Mouse (Mus musculus): ENCODE data around the gene Shmt2.

The Shmt2 gene

DNA sequence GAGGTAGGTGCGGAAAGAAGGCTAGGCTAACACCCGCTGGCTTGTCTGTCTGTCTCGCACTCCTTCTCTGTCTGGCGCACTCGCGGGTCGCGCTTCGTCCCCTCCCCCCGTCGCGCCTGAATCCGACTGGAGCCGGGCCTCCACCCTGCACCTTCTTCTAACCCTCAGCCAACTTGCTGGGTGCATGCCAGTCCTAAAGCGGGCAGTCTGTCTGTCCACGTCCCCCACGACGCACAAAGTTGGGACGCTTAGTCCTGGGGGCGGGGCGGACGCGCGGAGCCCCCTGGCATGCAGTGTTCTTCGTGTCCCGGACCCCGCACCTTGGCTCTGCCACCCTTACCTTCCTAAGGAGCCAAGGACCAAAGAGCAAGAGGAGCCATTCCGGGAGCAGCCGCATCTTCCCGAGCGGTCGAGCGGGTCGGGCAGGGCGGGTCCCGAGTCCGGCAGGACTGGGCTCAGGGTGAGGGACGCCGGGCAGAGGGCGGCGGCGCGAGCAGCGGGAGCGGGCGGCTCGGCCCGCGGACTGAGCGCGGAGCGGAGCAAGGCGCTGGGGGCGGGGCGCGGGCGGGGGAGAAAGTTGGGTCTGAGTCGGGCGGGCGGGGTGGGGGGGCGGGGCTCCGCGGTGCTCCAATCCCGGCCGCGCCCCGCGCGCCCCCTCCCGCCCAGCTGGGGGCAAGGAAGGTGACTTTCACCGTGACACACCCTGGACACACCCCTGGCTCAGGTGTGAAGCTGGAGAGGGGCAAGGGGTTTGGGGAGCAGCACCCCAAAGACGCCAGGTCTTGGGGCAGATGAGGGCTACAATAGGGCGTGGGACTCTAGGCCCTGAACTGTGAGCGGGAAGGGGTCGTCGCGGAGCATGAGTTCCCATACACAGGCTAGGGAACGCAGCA, 12.0 kb upstream of the Shmt2 start, which contains the start of gene Nxph4:
TSS of gene Nxph4 (minus strand) at position 524 of the 893 bp plus-strand sequence.
- DNase-seq (ENCODE audit: low read depth in 2 of 2, low spot score in 2 of 2): no peak

DNA sequence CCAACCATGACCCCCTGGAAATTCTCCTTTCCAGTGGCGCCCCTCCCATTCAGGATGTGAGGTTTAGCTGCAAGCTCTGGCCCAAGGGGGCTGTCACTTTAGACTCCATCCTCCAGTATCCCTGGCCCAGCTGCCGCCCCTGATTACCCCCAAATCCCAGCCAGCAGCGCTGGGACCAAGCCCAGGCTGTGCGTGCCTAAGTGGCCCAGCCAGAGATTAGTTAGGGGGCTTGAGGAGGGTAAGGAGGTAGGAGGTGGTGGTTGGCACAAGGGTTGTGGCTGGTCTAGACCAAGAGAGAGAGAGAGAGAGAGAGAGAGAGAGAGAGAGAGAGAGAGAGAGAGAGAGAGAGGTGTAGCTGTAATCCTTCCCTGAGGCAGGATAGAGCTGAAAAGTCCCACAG, 9.3 kb upstream of the Shmt2 start:
- no peak for DNase-seq (ENCODE audit: low read depth in 2 of 2, low spot score in 2 of 2)

DNA sequence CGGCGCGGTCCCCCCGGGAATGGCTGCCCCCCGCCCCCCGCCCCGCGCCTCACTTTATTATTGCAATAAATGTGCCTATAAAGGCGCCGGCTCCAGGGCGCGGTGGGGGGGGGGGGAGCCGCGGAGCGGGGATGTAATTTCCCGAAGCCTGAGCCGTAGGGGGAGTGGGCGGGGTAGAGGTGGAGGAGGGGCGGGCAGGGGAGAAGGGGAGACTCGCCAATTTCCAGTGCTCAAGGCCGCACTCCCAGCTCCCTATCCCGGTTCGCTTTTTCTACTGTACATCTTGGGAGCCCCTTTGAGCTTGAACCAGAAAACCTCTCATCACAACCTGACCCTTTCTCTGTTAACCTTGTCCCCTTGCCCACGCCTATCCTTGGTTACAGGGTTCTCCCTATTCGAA, 8.7 kb upstream of the Shmt2 start:
- DNase-seq (ENCODE audit: low read depth in 2 of 2, low spot score in 2 of 2): no peak

- DNase-seq (ENCODE audit: low read depth in 2 of 2, low spot score in 2 of 2): no peak
These were observed 5.2 kb upstream of the Shmt2 start for GRCm38 (mm10) chr10:127527481-127527880.

- DNase-seq (ENCODE audit: low read depth in 2 of 2, low spot score in 2 of 2): no peak
These were observed 4.4 kb upstream of the Shmt2 start for GRCm38 (mm10) chr10:127526681-127527080.

- peak in 1 of 2 experiments; percentile 30 for DNase-seq (ENCODE audit: low read depth in 2 of 2, low spot score in 2 of 2)
These were observed 3.8 kb upstream of the Shmt2 start for GRCm38 (mm10) chr10:127526048-127526447.

DNA sequence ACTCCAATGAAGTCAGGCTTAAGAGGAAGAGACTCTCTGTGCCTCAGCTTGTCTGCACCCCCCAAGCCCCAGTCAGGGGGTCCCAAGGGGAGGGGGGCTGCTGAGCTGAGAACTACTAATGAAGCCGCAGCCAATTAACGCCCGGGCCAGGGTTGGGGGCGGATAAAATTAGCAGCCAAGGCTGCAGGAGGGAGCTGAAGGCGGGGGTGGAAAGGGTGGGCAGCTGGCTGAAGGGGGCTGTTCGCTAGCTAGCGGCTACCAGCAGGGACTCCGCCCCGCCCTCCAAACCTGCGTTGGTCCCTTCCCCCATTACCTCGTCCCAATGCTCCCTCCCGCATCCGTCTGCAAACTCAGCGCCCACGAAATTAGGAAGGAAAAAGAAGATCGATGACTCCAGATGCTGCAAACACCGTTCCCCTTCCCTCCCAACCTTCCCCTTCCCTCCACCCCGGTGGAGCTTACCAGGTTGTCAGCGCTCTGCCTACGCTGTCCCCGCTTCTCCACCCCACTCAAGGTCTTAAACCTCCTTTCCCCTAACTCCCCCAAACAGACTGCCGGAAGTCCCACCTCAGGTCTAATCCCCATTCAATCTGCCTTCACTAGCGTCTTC, 2.5 kb upstream of the Shmt2 start:
- no peak for DNase-seq (ENCODE audit: low read depth in 2 of 2, low spot score in 2 of 2)

DNA sequence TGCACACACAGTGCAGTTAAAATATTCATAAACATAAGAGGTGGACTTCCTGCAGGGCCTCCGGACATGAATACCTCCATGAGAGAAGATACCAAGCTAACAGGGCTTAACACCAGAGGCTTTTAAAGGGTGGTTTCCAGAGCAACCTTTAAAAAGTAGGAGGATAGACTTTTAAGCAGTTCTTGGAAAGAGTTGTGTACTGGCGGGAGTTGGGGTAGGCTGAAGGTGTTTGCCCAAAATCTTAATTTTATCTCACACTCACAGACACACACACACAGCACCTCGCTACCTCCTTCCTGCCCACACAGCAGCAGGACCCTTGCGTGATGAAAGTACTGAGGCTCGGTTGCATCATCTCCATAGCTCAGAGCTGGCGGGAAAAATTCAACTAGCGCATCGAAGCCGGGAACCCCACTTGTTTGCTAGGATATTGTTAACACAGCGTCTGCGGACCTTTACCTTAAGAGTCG, 598 bp downstream of the Shmt2 start:
- no peak for DNase-seq (ENCODE audit: low read depth in 2 of 2, low spot score in 2 of 2)

GRCm38 (mm10) chr10:127520714-127521357, 1.4 kb downstream of the Shmt2 start:
- DNase-seq (ENCODE audit: low read depth in 2 of 2, low spot score in 2 of 2): no peak

DNA sequence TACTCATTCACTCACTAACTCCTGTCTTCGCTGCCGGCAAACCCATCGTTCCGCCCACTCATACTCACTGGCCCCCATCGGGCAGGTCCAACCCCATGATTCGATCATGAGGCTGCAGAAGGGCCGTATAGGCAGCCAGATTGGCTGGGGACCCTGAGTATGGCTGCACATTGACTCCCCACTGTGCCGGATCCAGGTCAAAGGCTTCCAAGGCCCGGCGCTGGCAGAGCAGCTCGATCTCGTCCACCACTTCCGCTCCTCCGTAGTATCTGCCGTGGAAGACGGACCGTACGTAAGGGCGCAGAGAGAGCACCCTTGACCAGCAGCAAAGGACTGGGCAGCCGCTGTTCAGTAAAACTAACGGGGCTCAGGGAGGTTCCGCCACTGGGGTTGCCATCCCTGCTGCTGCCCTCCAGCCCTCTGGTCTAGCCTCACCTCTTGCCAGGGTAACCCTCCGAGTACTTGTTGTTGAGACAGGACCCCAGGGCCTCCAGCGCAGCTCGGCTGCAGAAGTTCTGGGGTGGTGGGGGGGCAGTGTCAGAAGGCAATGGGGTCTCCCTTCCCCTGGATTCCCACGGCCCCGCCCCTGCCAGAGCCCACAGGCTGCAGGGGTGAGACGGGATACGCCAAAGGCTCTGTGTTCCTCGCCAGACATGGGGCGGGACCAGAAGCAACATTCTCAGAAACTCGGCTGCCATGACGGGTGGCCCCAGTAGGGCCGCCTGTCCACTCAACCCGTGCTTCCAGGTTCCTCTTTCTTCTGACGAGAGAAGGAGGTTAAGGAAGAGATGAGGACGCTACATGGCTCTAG, 2.1 kb downstream of the Shmt2 start:
- DNase-seq (ENCODE audit: low read depth in 2 of 2, low spot score in 2 of 2): no peak

DNA sequence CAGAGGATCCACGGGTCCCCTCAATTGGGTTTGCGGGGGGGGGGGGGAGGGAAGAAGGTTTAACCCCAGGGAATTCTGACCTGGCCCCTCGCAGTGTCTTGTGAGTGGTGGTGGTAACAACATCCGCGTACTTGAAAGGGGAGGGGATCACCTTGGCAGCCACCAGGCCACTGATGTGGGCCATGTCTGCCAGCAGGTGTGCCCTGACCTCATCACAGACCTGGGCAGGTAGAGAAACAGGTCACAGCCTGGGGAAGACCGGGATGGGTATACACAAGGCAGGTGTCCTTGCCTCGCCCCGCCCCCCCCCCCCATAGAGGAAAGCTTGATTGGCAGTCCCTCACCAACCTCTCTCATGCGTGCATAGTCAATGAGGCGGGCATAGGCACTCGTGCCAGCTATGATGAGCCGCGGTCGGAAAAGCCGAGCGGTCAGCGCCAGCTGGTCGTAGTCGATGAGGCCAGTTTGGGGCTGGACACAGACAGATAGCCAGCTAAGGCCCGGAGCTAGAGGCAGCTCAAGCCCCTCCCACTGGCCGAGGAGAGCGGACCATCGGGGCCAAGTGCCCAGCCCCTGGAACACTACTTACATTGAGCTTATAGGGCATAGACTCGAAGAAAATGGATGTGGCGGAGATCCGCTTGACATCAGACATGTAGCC, 3.1 kb downstream of the Shmt2 start:
- DNase-seq (ENCODE audit: low read depth in 2 of 2, low spot score in 2 of 2): no peak

GRCm38 (mm10) chr10:127517941-127518340, 4.3 kb downstream of the Shmt2 start:
- DNase-seq (ENCODE audit: low read depth in 2 of 2, low spot score in 2 of 2): no peak

DNA sequence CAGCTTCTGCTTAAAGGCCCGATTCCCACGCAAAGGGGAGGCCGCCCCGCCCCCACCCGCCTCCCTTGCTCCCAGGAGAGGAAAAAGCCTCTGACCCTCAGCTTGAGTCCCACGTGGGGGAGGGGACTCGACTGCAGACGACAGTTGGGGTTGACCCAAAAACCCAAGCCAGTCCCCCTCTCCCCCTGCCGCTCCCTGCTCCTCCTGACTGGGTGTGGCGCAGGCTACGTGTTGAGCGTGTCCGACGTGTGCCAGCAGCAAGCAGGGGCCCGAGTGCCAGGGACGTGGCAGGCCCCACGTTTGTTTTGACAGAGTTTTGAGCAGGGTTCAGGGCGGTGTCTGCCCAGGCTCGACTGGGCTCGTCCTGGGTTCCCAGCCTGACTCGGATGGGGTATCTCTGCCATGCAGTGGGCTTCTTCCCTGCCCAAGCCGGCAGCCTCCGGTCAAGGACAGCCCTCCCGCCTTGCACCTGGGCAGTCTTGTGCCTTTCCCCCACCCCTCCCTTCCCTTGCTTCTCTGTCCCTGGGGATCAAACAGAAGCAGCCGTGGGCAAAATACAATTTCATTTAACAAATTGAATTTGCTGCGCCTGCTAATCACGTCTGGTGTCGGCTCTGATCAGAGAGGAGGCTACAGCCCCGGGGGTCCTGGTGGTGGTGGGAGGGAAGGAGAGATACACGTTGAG, 5.5 kb downstream of the Shmt2 start:
- DNase-seq (ENCODE audit: low read depth in 2 of 2, low spot score in 2 of 2): no peak

GRCm38 (mm10) chr10:127515983-127516459, 6.2 kb downstream of the Shmt2 start:
- no peak for DNase-seq (ENCODE audit: low read depth in 2 of 2, low spot score in 2 of 2)

DNA sequence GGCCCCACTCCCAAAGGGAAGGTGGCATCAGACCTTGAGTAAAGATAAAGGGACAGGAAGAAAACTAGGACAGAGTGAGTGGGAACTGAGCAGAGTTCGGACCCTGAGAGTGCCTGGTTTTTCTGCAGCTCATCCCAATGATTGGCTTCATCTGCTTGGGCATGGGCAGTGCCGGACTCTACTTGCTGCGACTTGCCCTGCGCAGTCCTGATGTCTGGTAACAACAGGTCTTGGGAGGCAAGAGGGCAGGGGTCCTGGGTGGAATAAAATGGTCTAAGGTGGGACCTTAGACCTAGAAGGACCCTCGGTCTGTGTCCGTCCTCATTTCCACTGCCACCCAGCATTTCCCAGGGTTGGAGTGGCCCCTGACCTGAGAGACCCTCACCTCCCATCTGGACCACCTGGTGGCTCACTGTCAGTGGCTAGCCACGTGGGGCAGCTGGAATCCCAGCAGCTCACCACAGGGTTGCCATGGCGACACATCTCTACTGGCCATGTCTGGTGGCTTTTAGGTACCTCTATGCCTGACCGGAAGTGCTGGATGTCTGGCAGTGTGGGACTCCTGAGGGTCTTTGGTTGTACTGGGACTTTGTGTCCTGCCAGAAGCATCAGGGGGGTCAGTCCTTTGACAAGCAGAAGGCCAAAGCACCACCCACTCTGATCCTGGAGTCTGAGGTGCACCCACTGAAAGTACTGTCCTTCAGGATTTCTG, 6.8 kb downstream of the Shmt2 start:
- no peak for DNase-seq (ENCODE audit: low read depth in 2 of 2, low spot score in 2 of 2)

DNA sequence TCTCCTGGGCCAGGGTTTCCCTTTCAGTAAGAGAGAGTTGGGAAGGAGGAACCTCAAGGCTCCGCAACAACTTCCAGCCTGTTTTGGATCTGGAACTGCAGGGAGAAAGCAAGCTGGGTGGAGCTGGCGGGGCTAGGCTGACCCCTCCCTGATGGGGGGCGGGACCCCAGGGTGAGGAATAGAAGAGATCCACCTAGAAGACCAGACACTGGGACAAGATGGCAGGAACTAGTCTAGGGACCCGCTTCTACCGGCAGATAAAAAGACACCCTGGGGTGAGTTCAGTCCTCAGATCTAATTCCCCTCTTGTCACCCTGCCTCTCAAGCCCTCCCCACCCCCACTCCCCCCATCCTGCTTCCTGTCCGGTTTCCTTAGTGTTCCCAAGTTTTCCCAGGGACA, 7.5 kb downstream of the Shmt2 start, which contains the start of gene Ndufa4l2:
TSS of gene Ndufa4l2 (plus strand) at position 204 of the 400 bp plus-strand sequence.
- no peak for DNase-seq (ENCODE audit: low read depth in 2 of 2, low spot score in 2 of 2)

DNA sequence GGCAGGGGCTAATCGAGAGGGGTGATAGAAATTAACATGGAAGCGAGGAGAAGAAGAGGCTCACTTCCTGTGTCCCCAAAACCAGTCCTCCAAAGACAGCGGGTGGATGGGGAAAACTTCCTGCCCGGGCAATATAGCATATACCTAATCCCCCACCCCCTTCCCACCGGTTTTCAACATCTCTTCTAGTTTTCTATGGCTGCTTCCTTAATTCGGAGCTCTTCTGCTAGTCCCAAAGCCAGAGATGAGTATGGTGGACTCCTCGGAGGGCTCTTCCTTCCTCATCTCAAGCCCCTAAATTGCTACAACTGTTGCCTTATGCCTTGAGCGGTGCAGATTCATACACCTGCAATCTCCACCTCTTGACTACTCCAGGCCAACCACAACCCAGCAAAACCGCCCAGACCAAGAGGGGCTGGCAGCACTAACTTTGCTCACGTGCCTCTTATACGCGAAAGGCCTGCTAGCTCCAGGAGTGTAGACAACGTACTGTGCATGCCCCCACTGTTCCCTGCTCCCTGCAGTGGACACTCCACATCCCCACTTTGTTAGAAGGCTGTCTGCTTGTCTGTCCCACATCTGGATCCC, 8.0 kb downstream of the Shmt2 start:
- DNase-seq (ENCODE audit: low read depth in 2 of 2, low spot score in 2 of 2): no peak

GRCm38 (mm10) chr10:127513501-127514091, 8.6 kb downstream of the Shmt2 start:
- no peak for DNase-seq (ENCODE audit: low read depth in 2 of 2, low spot score in 2 of 2)
